Mouse (Mus musculus): Measurements from ENCODE around the gene Cdc42bpa. TPM values are rescaled to one million over a fixed set of nuclear protein-coding genes. Genes with fewer than 3 reads are reported as not detected.

Cdc42bpa gene
- polyA plus RNA-seq, 1 experiment from 2014 or later: 11.3 TPM

- Histone ChIP-seq H3K36me3 (ENCODE audit: control insufficient read depth, insufficient read depth, low read length) (no peaks in the 10 kb centered on the region), H3K4me1 (ENCODE audit: control insufficient read depth, insufficient read depth, low read length) (no peaks in the 10 kb centered on the region), H3K9me3 (ENCODE audit: control insufficient read depth, low read length) (no peaks in the 10 kb centered on the region), H3K9ac (ENCODE audit: low read length) (no peak overlapping the region), H3K4me3 (ENCODE audit: low read depth, low read length) (no peak overlapping the region), H3K27ac (replicated peaks; ENCODE audit: low read depth, low read length) (no peak overlapping the region), H3K4me2 (ENCODE audit: low read depth, severe bottlenecking) (no peak overlapping the region), H3K27me3 (ENCODE audit: control insufficient read depth, insufficient read depth, low read length) (no peaks in the 10 kb centered on the region)
- ATAC-seq (ENCODE audit: insufficient number of reproducible peaks, low FRiP score, low TSS enrichment, low read depth): no peak
- DNase-seq (ENCODE audit: low spot score): peak; percentile 28
- WGBS: 62% methylated on average over 7 of the region's 7 CpGs
Measured at GRCm38 (mm10) chr1:179928822-179929221, 31.4 kb upstream of the Cdc42bpa start.

- Histone ChIP-seq H3K4me3 (ENCODE audit: low read depth, low read length) (no peak overlapping the region), H3K36me3 (ENCODE audit: control insufficient read depth, insufficient read depth, low read length) (no peaks in the 10 kb centered on the region), H3K27me3 (ENCODE audit: control insufficient read depth, insufficient read depth, low read length) (no peaks in the 10 kb centered on the region), H3K4me1 (ENCODE audit: control insufficient read depth, insufficient read depth, low read length) (no peaks in the 10 kb centered on the region), H3K27ac (replicated peaks; ENCODE audit: low read depth, low read length) (no peak overlapping the region), H3K9me3 (ENCODE audit: control insufficient read depth, low read length) (no peaks in the 10 kb centered on the region), H3K9ac (ENCODE audit: low read length) (no peak overlapping the region), H3K4me2 (ENCODE audit: low read depth, severe bottlenecking) (no peak overlapping the region)
- ATAC-seq (ENCODE audit: insufficient number of reproducible peaks, low FRiP score, low TSS enrichment, low read depth) (no peak), DNase-seq (ENCODE audit: low spot score) (no peak)
- 86% methylated on average over 3 of the region's 3 CpGs for WGBS
Measured at GRCm38 (mm10) chr1:179931247-179931646, 29.0 kb upstream of the Cdc42bpa start.

GRCm38 (mm10) chr1:179934064-179934463, 26.2 kb upstream of the Cdc42bpa start:
- Histone ChIP-seq H3K4me1 (ENCODE audit: control insufficient read depth, insufficient read depth, low read length) (no peaks in the 10 kb centered on the region), H3K4me3 (ENCODE audit: low read depth, low read length) (no peak overlapping the region), H3K4me2 (ENCODE audit: low read depth, severe bottlenecking) (no peak overlapping the region), H3K9ac (ENCODE audit: low read length) (no peak overlapping the region), H3K9me3 (ENCODE audit: control insufficient read depth, low read length) (no peaks in the 10 kb centered on the region), H3K27me3 (ENCODE audit: control insufficient read depth, insufficient read depth, low read length) (no peaks in the 10 kb centered on the region), H3K36me3 (ENCODE audit: control insufficient read depth, insufficient read depth, low read length) (no peaks in the 10 kb centered on the region), H3K27ac (replicated peaks; ENCODE audit: low read depth, low read length) (no peak overlapping the region)
- no peak for ATAC-seq (ENCODE audit: insufficient number of reproducible peaks, low FRiP score, low TSS enrichment, low read depth)
- WGBS: 81% methylated on average over 3 of the region's 3 CpGs
- DNase-seq (ENCODE audit: low spot score): no peak

GRCm38 (mm10) chr1:179940071-179940786, 20.0 kb upstream of the Cdc42bpa start:
- Histone ChIP-seq H3K4me2 (ENCODE audit: low read depth, severe bottlenecking) (no peak overlapping the region), H3K4me1 (ENCODE audit: control insufficient read depth, insufficient read depth, low read length) (no peaks in the 10 kb centered on the region), H3K27me3 (ENCODE audit: control insufficient read depth, insufficient read depth, low read length) (no peaks in the 10 kb centered on the region), H3K9ac (ENCODE audit: low read length) (no peak overlapping the region), H3K9me3 (ENCODE audit: control insufficient read depth, low read length) (no peaks in the 10 kb centered on the region), H3K4me3 (ENCODE audit: low read depth, low read length) (no peak overlapping the region), H3K27ac (replicated peaks; ENCODE audit: low read depth, low read length) (no peak overlapping the region), H3K36me3 (ENCODE audit: control insufficient read depth, insufficient read depth, low read length) (no peaks in the 10 kb centered on the region)
- WGBS: 84% methylated on average over 23 of the region's 23 CpGs
- no peak for ATAC-seq (ENCODE audit: insufficient number of reproducible peaks, low FRiP score, low TSS enrichment, low read depth)
- no peak for DNase-seq (ENCODE audit: low spot score)

GRCm38 (mm10) chr1:179940787-179941352, 19.4 kb upstream of the Cdc42bpa start:
- Histone ChIP-seq H3K4me1 (ENCODE audit: control insufficient read depth, insufficient read depth, low read length) (no peaks in the 10 kb centered on the region), H3K9ac (ENCODE audit: low read length) (no peak overlapping the region), H3K36me3 (ENCODE audit: control insufficient read depth, insufficient read depth, low read length) (no peaks in the 10 kb centered on the region), H3K4me2 (ENCODE audit: low read depth, severe bottlenecking) (no peak overlapping the region), H3K9me3 (ENCODE audit: control insufficient read depth, low read length) (no peaks in the 10 kb centered on the region), H3K4me3 (ENCODE audit: low read depth, low read length) (no peak overlapping the region), H3K27me3 (ENCODE audit: control insufficient read depth, insufficient read depth, low read length) (no peaks in the 10 kb centered on the region), H3K27ac (replicated peaks; ENCODE audit: low read depth, low read length) (no peak overlapping the region)
- no peak for DNase-seq (ENCODE audit: low spot score)
- no peak for ATAC-seq (ENCODE audit: insufficient number of reproducible peaks, low FRiP score, low TSS enrichment, low read depth)
- 91% methylated on average over 14 of the region's 14 CpGs for WGBS

GRCm38 (mm10) chr1:179945017-179945416, 15.3 kb upstream of the Cdc42bpa start:
- Histone ChIP-seq H3K36me3 (ENCODE audit: control insufficient read depth, insufficient read depth, low read length) (no peaks in the 10 kb centered on the region), H3K4me2 (ENCODE audit: low read depth, severe bottlenecking) (no peak overlapping the region), H3K9ac (ENCODE audit: low read length) (no peak overlapping the region), H3K9me3 (ENCODE audit: control insufficient read depth, low read length) (no peaks in the 10 kb centered on the region), H3K27ac (replicated peaks; ENCODE audit: low read depth, low read length) (no peak overlapping the region), H3K27me3 (ENCODE audit: control insufficient read depth, insufficient read depth, low read length) (no peaks in the 10 kb centered on the region), H3K4me1 (ENCODE audit: control insufficient read depth, insufficient read depth, low read length) (no peaks in the 10 kb centered on the region), H3K4me3 (ENCODE audit: low read depth, low read length) (no peak overlapping the region)
- WGBS: 94% methylated on average over 10 of the region's 10 CpGs
- DNase-seq (ENCODE audit: low spot score): no peak
- no peak for ATAC-seq (ENCODE audit: insufficient number of reproducible peaks, low FRiP score, low TSS enrichment, low read depth)

GRCm38 (mm10) chr1:179946616-179947015, 13.7 kb upstream of the Cdc42bpa start:
- 40% methylated on average over 2 of the region's 2 CpGs for WGBS
- no peak overlapping the region for H3K9ac ChIP-seq (ENCODE audit: low read length)
- DNase-seq (ENCODE audit: low spot score) (no peak), ATAC-seq (ENCODE audit: insufficient number of reproducible peaks, low FRiP score, low TSS enrichment, low read depth) (no peak)
- H3K36me3 ChIP-seq (ENCODE audit: control insufficient read depth, insufficient read depth, low read length): no peaks in the 10 kb centered on the region
- H3K4me3 ChIP-seq (ENCODE audit: low read depth, low read length): no peak overlapping the region
- no peak overlapping the region for H3K4me2 ChIP-seq (ENCODE audit: low read depth, severe bottlenecking)
- no peaks in the 10 kb centered on the region for H3K27me3 ChIP-seq (ENCODE audit: control insufficient read depth, insufficient read depth, low read length)
- no peak overlapping the region for H3K27ac ChIP-seq (replicated peaks; ENCODE audit: low read depth, low read length)
- H3K9me3 ChIP-seq (ENCODE audit: control insufficient read depth, low read length): no peaks in the 10 kb centered on the region
- no peaks in the 10 kb centered on the region for H3K4me1 ChIP-seq (ENCODE audit: control insufficient read depth, insufficient read depth, low read length)

- ATAC-seq (ENCODE audit: insufficient number of reproducible peaks, low FRiP score, low TSS enrichment, low read depth) (no peak), DNase-seq (ENCODE audit: low spot score) (no peak)
- H3K4me2 ChIP-seq (ENCODE audit: low read depth, severe bottlenecking): no peak overlapping the region
- no peaks in the 10 kb centered on the region for H3K4me1 ChIP-seq (ENCODE audit: control insufficient read depth, insufficient read depth, low read length)
- H3K9me3 ChIP-seq (ENCODE audit: control insufficient read depth, low read length): no peaks in the 10 kb centered on the region
- no peaks in the 10 kb centered on the region for H3K27me3 ChIP-seq (ENCODE audit: control insufficient read depth, insufficient read depth, low read length)
- no peaks in the 10 kb centered on the region for H3K36me3 ChIP-seq (ENCODE audit: control insufficient read depth, insufficient read depth, low read length)
- no peak overlapping the region for H3K9ac ChIP-seq (ENCODE audit: low read length)
- WGBS: 87% methylated on average over 2 of the region's 2 CpGs
- no peak overlapping the region for H3K4me3 ChIP-seq (ENCODE audit: low read depth, low read length)
- no peak overlapping the region for H3K27ac ChIP-seq (replicated peaks; ENCODE audit: low read depth, low read length)
Measured at GRCm38 (mm10) chr1:179947653-179948052, 12.6 kb upstream of the Cdc42bpa start.

GRCm38 (mm10) chr1:179951597-179951996, 8.7 kb upstream of the Cdc42bpa start:
- no peak for ATAC-seq (ENCODE audit: insufficient number of reproducible peaks, low FRiP score, low TSS enrichment, low read depth)
- no peaks in the 10 kb centered on the region for H3K36me3 ChIP-seq (ENCODE audit: control insufficient read depth, insufficient read depth, low read length)
- H3K9me3 ChIP-seq (ENCODE audit: control insufficient read depth, low read length): no peaks in the 10 kb centered on the region
- no peaks in the 10 kb centered on the region for H3K4me1 ChIP-seq (ENCODE audit: control insufficient read depth, insufficient read depth, low read length)
- H3K27ac ChIP-seq (replicated peaks; ENCODE audit: low read depth, low read length): no peak overlapping the region
- WGBS: 73% methylated on average over 7 of the region's 7 CpGs
- H3K4me3 ChIP-seq (ENCODE audit: low read depth, low read length): no peak overlapping the region
- DNase-seq (ENCODE audit: low spot score): no peak
- no peak overlapping the region for H3K4me2 ChIP-seq (ENCODE audit: low read depth, severe bottlenecking)
- no peaks in the 10 kb centered on the region for H3K27me3 ChIP-seq (ENCODE audit: control insufficient read depth, insufficient read depth, low read length)
- no peak overlapping the region for H3K9ac ChIP-seq (ENCODE audit: low read length)

All from limb, embryonic 11.5 days (tissue).